Mouse (Mus musculus) leukemia stem cell, adult 10-12 weeks (primary cell): Measurements from ENCODE around the gene Sept14. TPM values are rescaled to one million over a fixed set of nuclear protein-coding genes. Genes with fewer than 3 reads are reported as not detected.

Source experiments
- polyA plus RNA-seq: library from polyadenylated mRNA; stranded (reverse); fragments of >175 nt; gene quantifications from 2 replicates; pipeline ENCODE4 v1.2.3, GENCODE M21; 2012; ENCODE audit warnings: low replicate concordance

Gene Sept14
- polyA plus RNA-seq, result not detected in 2 replicates

DNA sequence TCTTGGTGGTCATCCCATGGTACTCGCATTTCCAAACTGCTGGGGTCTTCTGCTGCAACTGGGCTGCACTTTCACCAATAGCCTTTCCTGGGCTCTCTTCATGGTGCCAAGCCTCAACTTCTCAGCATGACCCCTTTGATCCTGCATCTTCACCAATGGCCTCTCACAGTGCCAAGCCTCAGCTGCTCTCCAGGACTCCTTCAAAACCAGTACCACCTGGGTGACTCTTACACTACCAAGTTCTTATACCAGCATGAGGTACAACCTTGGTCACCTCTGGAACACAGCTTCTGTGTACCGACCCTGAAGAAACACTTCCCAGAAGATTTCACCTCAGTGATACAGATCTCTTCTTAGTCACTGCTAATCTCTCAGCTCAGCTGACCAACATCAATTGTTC, at the start of gene Sept14:
TSS of gene Sept14 (minus strand) at position 101 of the 400 bp plus-strand sequence.

DNA sequence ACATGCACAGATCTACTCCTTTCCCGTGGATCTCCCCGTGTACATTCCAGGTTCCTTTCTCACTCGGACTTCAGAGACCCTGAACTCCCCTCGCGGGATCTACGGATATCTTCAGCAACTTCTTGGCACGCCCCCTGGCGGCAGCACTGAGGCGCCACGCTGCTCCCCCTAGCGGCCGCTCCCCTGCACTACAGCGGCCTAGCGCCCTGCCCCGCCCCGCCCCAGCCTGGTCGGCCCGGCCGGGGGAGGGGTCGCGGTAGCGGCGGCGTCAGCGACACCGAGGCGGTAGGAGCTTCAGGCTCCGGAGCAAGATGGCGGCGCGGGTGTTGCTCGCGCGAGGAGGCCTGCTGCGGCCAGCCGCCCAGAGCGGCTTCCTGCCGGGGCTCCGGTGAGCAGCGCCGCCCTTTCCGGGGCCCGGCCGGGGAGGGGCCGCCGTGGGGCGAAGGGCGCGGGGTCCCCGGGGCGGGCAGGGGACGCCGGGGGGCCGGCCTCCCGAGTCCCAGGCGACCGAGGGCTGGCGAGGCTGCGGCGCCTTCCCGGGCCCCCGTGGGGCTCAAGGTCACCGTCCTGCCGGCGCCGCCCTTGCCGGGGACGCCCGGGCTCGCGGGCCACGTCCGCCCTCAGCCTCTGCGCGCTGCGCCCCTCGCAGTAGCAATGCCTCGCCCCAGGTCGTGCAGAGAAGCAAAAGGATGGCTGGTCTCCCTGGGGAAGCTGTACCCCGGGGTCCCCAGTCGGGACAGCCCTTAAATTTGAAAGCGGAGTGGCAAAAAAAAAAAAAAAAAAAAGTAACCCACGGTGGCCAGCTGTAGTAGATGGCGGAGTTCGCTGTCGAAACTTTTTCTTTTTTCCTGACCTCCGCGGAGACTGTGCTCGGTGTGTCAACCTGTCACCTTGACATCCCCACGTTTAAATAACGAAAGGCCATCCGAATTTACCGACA, 16.8 kb upstream of the Sept14 start, which contains the start of gene Nipsnap2:
TSS of gene Nipsnap2 (plus strand) at position 230 of the 940 bp plus-strand sequence.

DNA sequence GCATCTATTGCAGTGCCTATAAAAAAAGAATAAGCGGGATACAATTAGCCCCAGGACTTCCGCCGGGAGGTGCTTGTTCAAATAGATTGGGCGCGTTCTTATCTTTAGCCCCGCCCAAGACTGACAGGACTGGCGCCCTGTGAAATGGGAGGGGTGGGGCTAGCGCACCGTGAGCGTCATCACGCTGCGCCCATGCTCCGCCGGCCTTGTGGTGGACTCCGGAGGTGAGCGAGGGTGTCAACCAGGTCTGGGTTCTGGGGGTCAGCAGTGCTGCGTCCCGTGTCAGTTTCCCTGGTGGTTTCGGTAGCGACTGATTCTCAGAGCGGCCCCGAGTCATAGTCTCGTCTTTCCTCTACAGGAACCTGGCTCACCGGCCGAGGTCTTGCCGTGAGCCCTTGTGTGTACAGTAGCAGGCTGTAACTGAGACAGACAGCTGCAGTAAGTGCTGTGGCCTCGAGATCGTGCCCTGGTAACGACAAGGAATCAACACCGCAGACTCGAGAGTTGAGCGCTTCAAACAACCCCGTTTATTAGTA, 7.1 kb upstream of the Sept14 start, which contains the start of gene Mrps17:
TSS of gene Mrps17 (plus strand) at position 172 of the 536 bp plus-strand sequence.

DNA sequence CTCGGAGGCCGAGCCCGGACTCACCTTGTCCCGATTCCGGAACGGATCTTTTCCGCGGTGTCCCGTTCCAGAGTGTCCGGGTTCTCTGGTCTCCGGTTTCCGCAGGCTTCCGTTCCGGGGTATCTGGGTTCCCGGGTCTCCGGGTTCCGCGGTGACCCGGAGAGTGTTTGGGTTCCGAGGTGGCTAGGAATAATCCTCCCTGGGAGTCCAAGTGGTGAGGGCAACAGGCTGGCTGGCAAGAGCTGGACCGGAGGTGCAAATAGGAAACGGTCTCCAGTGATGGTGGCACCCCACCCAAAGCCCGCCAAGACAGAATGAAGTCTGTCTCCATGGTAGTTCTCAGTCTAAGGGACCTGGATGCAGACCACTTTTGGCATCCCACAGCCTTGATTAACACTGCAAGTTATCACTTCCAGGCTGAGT, 38.3 kb downstream of the Sept14 start, which contains the start of gene Zfp11:
TSS of gene Zfp11 (minus strand) at position 64 of the 423 bp plus-strand sequence.

Other genes starting within 250 kb of the Sept14 start
- 84.9 and 111 TPM in 2 replicates for gene Sfswap, start 207.3 kb downstream of the Sept14 start, polyA plus RNA-seq
- gene Mmp17, start 124.3 kb downstream of the Sept14 start, polyA plus RNA-seq, result 0.62 and 1.0 TPM in 2 replicates
- gene Zfp11, start 38.4 kb downstream of the Sept14 start, polyA plus RNA-seq, result 0.05 and 0.08 TPM in 2 replicates
- gene Mrps17, start 7.0 kb upstream of the Sept14 start, polyA plus RNA-seq, result 6.7 and 12.7 TPM in 2 replicates
- gene Nipsnap2, start 16.6 kb upstream of the Sept14 start, polyA plus RNA-seq, result 7.2 and 9.7 TPM in 2 replicates
- gene Psph, start 78.9 kb upstream of the Sept14 start, polyA plus RNA-seq, result 8.6 and 40.6 TPM in 2 replicates
- 4.0 and 9.3 TPM in 2 replicates for gene Sumf2, start 138.5 kb upstream of the Sept14 start, polyA plus RNA-seq
- 543 and 642 TPM in 2 replicates for gene Chchd2, start 179.0 kb upstream of the Sept14 start, polyA plus RNA-seq
- gene Zbed5, start 187.2 kb upstream of the Sept14 start, polyA plus RNA-seq, result 3.4 and 48.5 TPM in 2 replicates
- 0.10 TPM in 1 of 2 replicates, not detected in the other for gene Phkg1, start 190.0 kb upstream of the Sept14 start, polyA plus RNA-seq
- 1.7 TPM in 2 replicates for gene Nupr1l, start 200.0 kb upstream of the Sept14 start, polyA plus RNA-seq
- 19.6 and 19.7 TPM in 2 replicates for gene Vkorc1l1, start 233.5 kb upstream of the Sept14 start, polyA plus RNA-seq